Mouse (Mus musculus) testis, adult 2 months (tissue): ENCODE measurements around the gene Bmp7. TPM values are rescaled to one million over a fixed set of nuclear protein-coding genes. Genes with fewer than 3 reads are reported as not detected.

ENCODE experiments used
- H3K27ac ChIP-seq: fragments of 200-500 bp; 2 replicates; pipeline ENCODE4 v1.5.1; 2012; ENCODE audit warnings: low read depth, low read length; ENCODE audit not compliant: control insufficient read depth, insufficient read depth
- H3K27me3 ChIP-seq: fragments of 200-500 bp; 2 replicates; pipeline ENCODE4 v1.6.1; 2012; ENCODE audit warnings: mild to moderate bottlenecking, low read length, moderate library complexity; ENCODE audit not compliant: control insufficient read depth, insufficient read depth
- H3K36me3 ChIP-seq: fragments of 200-500 bp; 2 replicates; pipeline ENCODE4 v1.6.1; 2012; ENCODE audit warnings: mild to moderate bottlenecking, low read length; ENCODE audit not compliant: control insufficient read depth, insufficient read depth
- H3K4me1 ChIP-seq: fragments of 200-500 bp; 2 replicates; pipeline ENCODE4 v1.6.1; 2012; ENCODE audit warnings: low read length; ENCODE audit not compliant: control insufficient read depth, insufficient read depth
- H3K4me3 ChIP-seq: fragments of 200-500 bp; 2 replicates; pipeline ENCODE4 v1.5.1; 2012; ENCODE audit warnings: low read depth, mild to moderate bottlenecking, low read length, moderate library complexity, mixed read lengths; ENCODE audit not compliant: control insufficient read depth
- CTCF ChIP-seq: fragments of 200-500 bp; IDR thresholded peaks from 2 replicates; pipeline ENCODE4 v1.5.1; 2012; ENCODE audit warnings: low read depth, mild to moderate bottlenecking, inconsistent platforms, low read length, moderate library complexity; ENCODE audit not compliant: control insufficient read depth, insufficient read depth, insufficient replicate concordance
- POLR2A ChIP-seq: fragments of 200-500 bp; IDR thresholded peaks from 2 replicates; pipeline ENCODE4 v1.6.1; 2012; ENCODE audit warnings: low read depth, mild to moderate bottlenecking, inconsistent platforms, low read length, moderate library complexity; ENCODE audit not compliant: control insufficient read depth
- polyA plus RNA-seq: library from polyadenylated mRNA; depleted of rRNA; stranded (reverse); fragments of >200 nt; gene quantifications from 2 replicates; pipeline ENCODE4 v1.2.3, GENCODE M21; 2012

Gene Bmp7
- polyA plus RNA-seq, 1 experiment, result 2.4 TPM

- TF ChIP-seq CTCF (no peak), POLR2A (no peak)
- H3K4me1 ChIP-seq, result peaks cover 21% of the 10 kb centered on the region
- H3K4me3 ChIP-seq, result peak overlapping the region; percentile 83
- no peaks in the 10 kb centered on the region for H3K36me3 ChIP-seq
- no peak overlapping the region for H3K27ac ChIP-seq
- no peaks in the 10 kb centered on the region for H3K27me3 ChIP-seq
Measured at GRCm38 (mm10) chr2:172861590-172861989, 78.5 kb downstream of the Bmp7 start.

- TF ChIP-seq POLR2A (no peak), CTCF (no peak)
- no peaks in the 10 kb centered on the region for H3K27me3 ChIP-seq
- peaks cover 21% of the 10 kb centered on the region for H3K4me1 ChIP-seq
- H3K4me3 ChIP-seq, result peak overlapping the region; percentile 83
- no peak overlapping the region for H3K27ac ChIP-seq
- H3K36me3 ChIP-seq, result no peaks in the 10 kb centered on the region
Measured at GRCm38 (mm10) chr2:172860593-172860992, 79.5 kb downstream of the Bmp7 start.

- H3K27me3 ChIP-seq, result no peaks in the 10 kb centered on the region
- H3K4me3 ChIP-seq, result no peak overlapping the region
- TF ChIP-seq POLR2A (no peak), CTCF (no peak)
- no peak overlapping the region for H3K27ac ChIP-seq
- peaks cover 21% of the 10 kb centered on the region for H3K4me1 ChIP-seq
- H3K36me3 ChIP-seq, result no peaks in the 10 kb centered on the region
Measured at GRCm38 (mm10) chr2:172860104-172860503, 80.0 kb downstream of the Bmp7 start.

- no peak overlapping the region for H3K27ac ChIP-seq
- no peak overlapping the region for H3K4me3 ChIP-seq
- TF ChIP-seq CTCF (no peak), POLR2A (no peak)
- no peaks in the 10 kb centered on the region for H3K27me3 ChIP-seq
- H3K4me1 ChIP-seq, result peaks cover 3% of the 10 kb centered on the region; the same call in 1 of the 2 replicates
- H3K36me3 ChIP-seq, result no peaks in the 10 kb centered on the region
Measured at GRCm38 (mm10) chr2:172857048-172857447, 83.1 kb downstream of the Bmp7 start.

GRCm38 (mm10) chr2:172856549-172856948 lies 83.6 kb downstream of the Bmp7 start:
- no peaks in the 10 kb centered on the region for H3K27me3 ChIP-seq
- no peaks in the 10 kb centered on the region for H3K36me3 ChIP-seq
- H3K27ac ChIP-seq, result no peak overlapping the region
- H3K4me1 ChIP-seq, result peaks cover 3% of the 10 kb centered on the region; the same call in 1 of the 2 replicates
- no peak overlapping the region for H3K4me3 ChIP-seq
- TF ChIP-seq CTCF, result no peak
- no peak for TF ChIP-seq POLR2A

- no peak overlapping the region for H3K4me3 ChIP-seq
- no peak overlapping the region for H3K27ac ChIP-seq
- H3K36me3 ChIP-seq, result no peaks in the 10 kb centered on the region
- no peaks in the 10 kb centered on the region for H3K4me1 ChIP-seq
- no peak for TF ChIP-seq POLR2A
- no peak for TF ChIP-seq CTCF
- H3K27me3 ChIP-seq, result no peaks in the 10 kb centered on the region
Measured at GRCm38 (mm10) chr2:172854136-172854535, 86.0 kb downstream of the Bmp7 start.

GRCm38 (mm10) chr2:172851773-172852172 lies 88.3 kb downstream of the Bmp7 start:
- Histone ChIP-seq H3K4me1 (0 out of 2 replicates have a peak, but pooled peaks cover 2% of the 10 kb centered on the region), H3K27me3 (no peaks in the 10 kb centered on the region), H3K27ac (no peak overlapping the region), H3K4me3 (no peak overlapping the region), H3K36me3 (no peaks in the 10 kb centered on the region)
- TF ChIP-seq POLR2A, result no peak
- no peak for TF ChIP-seq CTCF

- H3K27ac ChIP-seq, result no peak overlapping the region
- H3K4me3 ChIP-seq, result no peak overlapping the region
- no peaks in the 10 kb centered on the region for H3K36me3 ChIP-seq
- H3K27me3 ChIP-seq, result no peaks in the 10 kb centered on the region
- H3K4me1 ChIP-seq, result peaks cover 11% of the 10 kb centered on the region
- TF ChIP-seq CTCF (peak; percentile 92), POLR2A (no peak)
Measured at GRCm38 (mm10) chr2:172848193-172848592, 91.9 kb downstream of the Bmp7 start.
